In genomic region chr16:35904121-35904736, GRCm38 (mm10) we compare ENCODE assay signal across 23 mouse cellular contexts. TPM values are rescaled to one million over a fixed set of nuclear protein-coding genes. Genes with fewer than 3 reads are reported as not detected.
A peak's percentile ranks its signal among the peaks of the same experiment; 100 is the strongest.
DNase-seq lines count a peak whose midpoint lies in the region; ATAC-seq and TF ChIP-seq lines count a peak whose summit lies in the region.
"Had no signal": no experiment of that assay in that cellular context is flagged by ENCODE, and none has a peak within 500 bp of the region (broad histone marks: within the 10 kb centered on the region; RNA-seq: fewer than 3 reads in every experiment).

No protein-coding gene starts in this region.

- DNase-seq in ZHBTc4 (ENCODE audit: low read depth, low spot score) = peak; percentile 68
- no peak for DNase-seq in right cerebral cortex, adult 2 months (ENCODE audit: low spot score in 2 of 2)
- DNase-seq in cerebellum, adult 18-20 months = no peak
- no peak for DNase-seq in left cerebral cortex, adult 18-20 months (ENCODE audit: low spot score in 2 of 2)
- DNase-seq: adrenal gland, adult 2 months; adrenal gland, postnatal 36 days; cerebellum, adult 11-12 months; cerebellum, adult 9-11 months; cerebellum, postnatal 36 days; gastrocnemius, postnatal 36 days; heart, adult 18-20 months; heart, postnatal 10 days; heart, postnatal 4 days; kidney, adult 11 months had no signal

- peaks cover 7% of the 10 kb centered on the region for H3K4me1 ChIP-seq in ES-Bruce4 (ENCODE audit: control insufficient read depth, insufficient read depth, low read length)
- no peaks in the 10 kb centered on the region for H3K4me1 ChIP-seq in midbrain, embryonic 16.5 days (ENCODE audit: control insufficient read depth, insufficient read depth, low read length)
- H3K4me1 ChIP-seq: heart, embryonic 10.5 days had no signal

- H3K27ac ChIP-seq in ES-Bruce4 (ENCODE audit: insufficient read depth, low read length) = peak overlapping the region; percentile 59
- H3K27ac ChIP-seq in midbrain, embryonic 16.5 days (ENCODE audit: low read length) = no peak overlapping the region
- H3K27ac ChIP-seq: embryonic facial prominence, embryonic 10.5 days; heart, embryonic 10.5 days had no signal

- TF ChIP-seq EP300 in ES-Bruce4 (IDR thresholded peaks at IDR 0.05; ENCODE audit: insufficient read depth, low read depth, low read length) = no peak

- no peaks in the 10 kb centered on the region for H3K27me3 ChIP-seq in ES-Bruce4 (ENCODE audit: control insufficient read depth, insufficient read depth, low read length, poor library complexity, severe bottlenecking)
- H3K27me3 ChIP-seq in midbrain, embryonic 16.5 days (ENCODE audit: control insufficient read depth, insufficient read depth, low read depth, low read length) = no peaks in the 10 kb centered on the region
- H3K27me3 ChIP-seq: CH12.LX had no signal

- 84% methylated on average over 4 of the region's 4 CpGs for WGBS in midbrain, embryonic 16.5 days

- no peaks in the 10 kb centered on the region for H3K9me3 ChIP-seq in ES-Bruce4 (replicated peaks; ENCODE audit: control insufficient read depth, insufficient read depth, low read length, poor library complexity, severe bottlenecking)
- no peaks in the 10 kb centered on the region for H3K9me3 ChIP-seq in midbrain, embryonic 16.5 days (replicated peaks; ENCODE audit: control insufficient read depth, low read length, poor library complexity, severe bottlenecking)
- H3K9me3 ChIP-seq: heart, embryonic 10.5 days had no signal

- no peak overlapping the region for H3K4me3 ChIP-seq in ES-Bruce4 (ENCODE audit: low read depth, low read length)
- no peak overlapping the region for H3K4me3 ChIP-seq in midbrain, embryonic 16.5 days (ENCODE audit: low read depth, low read length)
- H3K4me3 ChIP-seq: embryonic facial prominence, embryonic 10.5 days; heart, embryonic 10.5 days had no signal

- H3K9ac ChIP-seq in ES-Bruce4 (ENCODE audit: low read depth, poor library complexity, severe bottlenecking) = no peak overlapping the region
- H3K9ac ChIP-seq in midbrain, embryonic 16.5 days (ENCODE audit: low read depth, low read length) = no peak overlapping the region

- no peak for TF ChIP-seq CTCF in ES-Bruce4 (IDR thresholded peaks at IDR 0.05; ENCODE audit: low read depth, low read length)

- no peaks in the 10 kb centered on the region for H3K36me3 ChIP-seq in ES-Bruce4 (ENCODE audit: control insufficient read depth, insufficient read depth, low read length, poor library complexity, severe bottlenecking)
- H3K36me3 ChIP-seq in midbrain, embryonic 16.5 days (ENCODE audit: control insufficient read depth, insufficient read depth, low read length) = no peaks in the 10 kb centered on the region
- H3K36me3 ChIP-seq: embryonic facial prominence, embryonic 10.5 days; heart, embryonic 10.5 days had no signal

- H3K4me2 ChIP-seq in midbrain, embryonic 16.5 days (ENCODE audit: low read length) = no peak overlapping the region

- ATAC-seq in hematopoietic stem cell, adult 5-6 weeks (replicated peaks in 1 of 2; ENCODE audit: insufficient read depth in 1 of 2, low FRiP score in 2 of 2, low TSS enrichment in 1 of 2, low read depth in 1 of 2, poor library complexity in 2 of 2, severe bottlenecking in 2 of 2) = peak; percentile 23 to 27; a peak in 1 of 4 replicates
- peak; percentile 52 for ATAC-seq in megakaryocyte progenitor cell, adult 5-6 weeks (replicated peaks; ENCODE audit: poor library complexity)
- ATAC-seq in midbrain, embryonic 16.5 days = no peak
- ATAC-seq: forebrain, embryonic 14.5 days; hindbrain, embryonic 16.5 days had no signal

- no peak for TF ChIP-seq POLR2A in ES-Bruce4 (IDR thresholded peaks at IDR 0.05; ENCODE audit: insufficient read depth, low read length)

RNA-seq across cellular contexts. Expression of gene Parp14, which starts 32.9 kb away (rescaled TPM):
- 5.4 and 5.7 TPM in 2 replicates for polyA plus RNA-seq in ES-Bruce4 (2011; ENCODE audit: insufficient read depth, insufficient read length, low read depth, missing spikeins)
- total RNA-seq in hematopoietic stem cell, adult 5-6 weeks (2017) = 36.6 and 38.7 TPM in 2 replicates
- total RNA-seq in megakaryocyte progenitor cell, adult 5-6 weeks (2015) = 8.2 and 10.5 TPM in 2 replicates
- 9.4 and 14.5 TPM in 2 replicates for total RNA-seq in megakaryocyte progenitor cell, adult 5-6 weeks (2017)
- 0.15 and 0.27 TPM in 2 replicates for polyA plus RNA-seq in midbrain, embryonic 16.5 days (2015; fragmentation: Nextera tagmentation; extraction: Ambion mirVana)
- total RNA-seq in left cerebral cortex, adult 18-20 months (2021) = 1 to 10 TPM; 1.4 to 2.0 TPM

RNA-seq across cellular contexts. Expression of gene Parp9, which starts 34.0 kb away (rescaled TPM):
- polyA plus RNA-seq in ES-Bruce4 (2011; ENCODE audit: insufficient read depth, insufficient read length, low read depth, missing spikeins) = 22.0 and 22.5 TPM in 2 replicates
- total RNA-seq in hematopoietic stem cell, adult 5-6 weeks (2017) = 65.9 and 69.0 TPM in 2 replicates
- 15.7 and 18.2 TPM in 2 replicates for total RNA-seq in megakaryocyte progenitor cell, adult 5-6 weeks (2015)
- 21.7 and 27.3 TPM in 2 replicates for total RNA-seq in megakaryocyte progenitor cell, adult 5-6 weeks (2017)
- polyA plus RNA-seq in midbrain, embryonic 16.5 days (2015; fragmentation: Nextera tagmentation; extraction: Ambion mirVana) = 1.8 TPM in 2 replicates
- total RNA-seq in left cerebral cortex, adult 18-20 months (2021) = 1 to 10 TPM; 2.3 to 3.4 TPM

RNA-seq across cellular contexts. Expression of gene Dtx3l, which starts 34.7 kb away (rescaled TPM):
- polyA plus RNA-seq in ES-Bruce4 (2011; ENCODE audit: insufficient read depth, insufficient read length, low read depth, missing spikeins) = 11.2 and 12.1 TPM in 2 replicates
- total RNA-seq in hematopoietic stem cell, adult 5-6 weeks (2017) = 63.4 and 70.0 TPM in 2 replicates
- 21.8 and 27.1 TPM in 2 replicates for total RNA-seq in megakaryocyte progenitor cell, adult 5-6 weeks (2015)
- total RNA-seq in megakaryocyte progenitor cell, adult 5-6 weeks (2017) = 38.2 and 40.0 TPM in 2 replicates
- polyA plus RNA-seq in midbrain, embryonic 16.5 days (2015; fragmentation: Nextera tagmentation; extraction: Ambion mirVana) = 1.3 and 1.4 TPM in 2 replicates
- 1 to 10 TPM; 4.0 to 5.6 TPM for total RNA-seq in left cerebral cortex, adult 18-20 months (2021)
